25 mouse cellular contexts compared by ENCODE assay signal in genomic region chr12:84546577-84547085, GRCm38 (mm10). TPM values are rescaled to one million over a fixed set of nuclear protein-coding genes. Genes with fewer than 3 reads are reported as not detected.
A peak's percentile ranks its signal among the peaks of the same experiment; 100 is the strongest.
DNase-seq lines count a peak whose midpoint lies in the region; ATAC-seq and TF ChIP-seq lines count a peak whose summit lies in the region.
"Had no signal": no experiment of that assay in that cellular context is flagged by ENCODE, and none has a peak within 500 bp of the region (broad histone marks: within the 10 kb centered on the region; RNA-seq: fewer than 3 reads in every experiment).

No protein-coding gene starts in this region.

- H3K9me3 ChIP-seq in forebrain, embryonic 12.5 days: no peaks in the 10 kb centered on the region
- no peaks in the 10 kb centered on the region for H3K9me3 ChIP-seq in forebrain, postnatal 0 days (ENCODE audit: low read length)
- H3K9me3 ChIP-seq in hindbrain, embryonic 13.5 days: no peaks in the 10 kb centered on the region
- H3K9me3 ChIP-seq in hindbrain, embryonic 16.5 days (ENCODE audit: control insufficient read depth, low read length): no peaks in the 10 kb centered on the region
- H3K9me3 ChIP-seq in midbrain, embryonic 12.5 days: no peaks in the 10 kb centered on the region
- no peaks in the 10 kb centered on the region for H3K9me3 ChIP-seq in midbrain, embryonic 15.5 days
- H3K9me3 ChIP-seq: heart, embryonic 15.5 days; limb, embryonic 15.5 days; liver, embryonic 13.5 days; stomach, embryonic 15.5 days had no signal

- H3K27me3 ChIP-seq in forebrain, embryonic 12.5 days: peaks cover 12% of the 10 kb centered on the region; the same call in 1 of the 2 replicates
- H3K27me3 ChIP-seq in forebrain, postnatal 0 days (ENCODE audit: insufficient read depth, low read length): no peaks in the 10 kb centered on the region
- peaks cover 61% of the 10 kb centered on the region for H3K27me3 ChIP-seq in hindbrain, embryonic 13.5 days
- H3K27me3 ChIP-seq in hindbrain, embryonic 16.5 days (replicated peaks; ENCODE audit: control insufficient read depth, insufficient read depth, low read length): no peaks in the 10 kb centered on the region; the same call in 1 of the 2 replicates
- H3K27me3 ChIP-seq in midbrain, embryonic 12.5 days: peaks cover 22% of the 10 kb centered on the region
- H3K27me3 ChIP-seq in midbrain, embryonic 15.5 days (replicated peaks): no peaks in the 10 kb centered on the region; the same call in 1 of the 2 replicates
- H3K27me3 ChIP-seq: limb, embryonic 15.5 days; stomach, embryonic 15.5 days had no signal

- no peak overlapping the region for H3K4me2 ChIP-seq in forebrain, embryonic 12.5 days
- no peak overlapping the region for H3K4me2 ChIP-seq in forebrain, postnatal 0 days (ENCODE audit: low read depth)
- H3K4me2 ChIP-seq in hindbrain, embryonic 13.5 days: no peak overlapping the region
- H3K4me2 ChIP-seq in hindbrain, embryonic 16.5 days (ENCODE audit: low read length): no peak overlapping the region
- H3K4me2 ChIP-seq in midbrain, embryonic 12.5 days (replicated peaks): no peak overlapping the region
- no peak overlapping the region for H3K4me2 ChIP-seq in midbrain, embryonic 15.5 days
- H3K4me2 ChIP-seq: heart, embryonic 15.5 days; limb, embryonic 15.5 days; liver, embryonic 13.5 days; stomach, embryonic 15.5 days had no signal

- H3K4me1 ChIP-seq in forebrain, embryonic 12.5 days: peaks cover 12% of the 10 kb centered on the region
- H3K4me1 ChIP-seq in forebrain, postnatal 0 days (ENCODE audit: insufficient read depth): no peaks in the 10 kb centered on the region
- H3K4me1 ChIP-seq in hindbrain, embryonic 13.5 days (replicated peaks): peaks cover 11% of the 10 kb centered on the region
- H3K4me1 ChIP-seq in hindbrain, embryonic 16.5 days (ENCODE audit: control insufficient read depth, insufficient read depth, low read depth, low read length): no peaks in the 10 kb centered on the region
- peaks cover 18% of the 10 kb centered on the region for H3K4me1 ChIP-seq in midbrain, embryonic 12.5 days
- H3K4me1 ChIP-seq in midbrain, embryonic 15.5 days: no peaks in the 10 kb centered on the region
- H3K4me1 ChIP-seq: heart, embryonic 15.5 days; limb, embryonic 15.5 days; liver, embryonic 13.5 days; stomach, embryonic 15.5 days had no signal

- TF ChIP-seq CTCF in forebrain, postnatal 0 days (IDR thresholded peaks at IDR 0.05; ENCODE audit: low read depth): no peak

- H3K27ac ChIP-seq in forebrain, embryonic 12.5 days: no peak overlapping the region
- H3K27ac ChIP-seq in forebrain, postnatal 0 days (ENCODE audit: low read depth, low read length): no peak overlapping the region
- H3K27ac ChIP-seq in hindbrain, embryonic 13.5 days: no peak overlapping the region
- no peak overlapping the region for H3K27ac ChIP-seq in hindbrain, embryonic 16.5 days (ENCODE audit: low read depth, low read length)
- no peak overlapping the region for H3K27ac ChIP-seq in midbrain, embryonic 12.5 days (replicated peaks)
- no peak overlapping the region for H3K27ac ChIP-seq in midbrain, embryonic 15.5 days
- H3K27ac ChIP-seq: heart, embryonic 15.5 days; left cerebral cortex, adult 2 months; limb, embryonic 15.5 days; liver, embryonic 13.5 days; macrophage; stomach, embryonic 15.5 days had no signal

- ATAC-seq in forebrain, embryonic 12.5 days (ENCODE audit: low FRiP score): 0 out of 2 replicates have a peak, but pooled peaks have one; percentile 33
- ATAC-seq in forebrain, postnatal 0 days: no peak
- ATAC-seq in hindbrain, embryonic 13.5 days (ENCODE audit: low FRiP score): peak; percentile 22; the same call in 1 of the 2 replicates
- ATAC-seq in hindbrain, embryonic 16.5 days: no peak
- 0 out of 2 replicates have a peak, but pooled peaks have one; percentile 23 for ATAC-seq in midbrain, embryonic 12.5 days (ENCODE audit: low FRiP score, low read depth)
- no peak for ATAC-seq in midbrain, embryonic 15.5 days (replicated peaks)

- no peak overlapping the region for H3K4me3 ChIP-seq in forebrain, embryonic 12.5 days (replicated peaks)
- H3K4me3 ChIP-seq in forebrain, postnatal 0 days (ENCODE audit: low read depth, low read length): no peak overlapping the region
- no peak overlapping the region for H3K4me3 ChIP-seq in hindbrain, embryonic 13.5 days
- H3K4me3 ChIP-seq in hindbrain, embryonic 16.5 days (ENCODE audit: low read length): no peak overlapping the region
- no peak overlapping the region for H3K4me3 ChIP-seq in midbrain, embryonic 12.5 days
- H3K4me3 ChIP-seq in midbrain, embryonic 15.5 days: no peak overlapping the region
- H3K4me3 ChIP-seq: heart, embryonic 15.5 days; left cerebral cortex, adult 2 months; limb, embryonic 15.5 days; liver, embryonic 13.5 days; myocyte; stomach, embryonic 15.5 days had no signal

- no peaks in the 10 kb centered on the region for H3K36me3 ChIP-seq in forebrain, embryonic 12.5 days (replicated peaks)
- H3K36me3 ChIP-seq in forebrain, postnatal 0 days (ENCODE audit: insufficient read depth): no peaks in the 10 kb centered on the region
- no peaks in the 10 kb centered on the region for H3K36me3 ChIP-seq in hindbrain, embryonic 13.5 days
- no peaks in the 10 kb centered on the region for H3K36me3 ChIP-seq in hindbrain, embryonic 16.5 days (ENCODE audit: control insufficient read depth, insufficient read depth, low read length)
- no peaks in the 10 kb centered on the region for H3K36me3 ChIP-seq in midbrain, embryonic 12.5 days
- no peaks in the 10 kb centered on the region for H3K36me3 ChIP-seq in midbrain, embryonic 15.5 days (replicated peaks)
- H3K36me3 ChIP-seq: heart, embryonic 15.5 days; limb, embryonic 15.5 days; liver, embryonic 13.5 days; stomach, embryonic 15.5 days had no signal

- no peak for DNase-seq in forebrain, postnatal 0 days
- peak; percentile 52 for DNase-seq in retina, embryonic 14.5 days (ENCODE audit: low spot score)
- no peak for DNase-seq in heart, adult 9 months (ENCODE audit: low spot score in 2 of 2)

- no peak overlapping the region for H3K9ac ChIP-seq in forebrain, embryonic 12.5 days
- no peak overlapping the region for H3K9ac ChIP-seq in forebrain, postnatal 0 days
- no peak overlapping the region for H3K9ac ChIP-seq in hindbrain, embryonic 13.5 days
- no peak overlapping the region for H3K9ac ChIP-seq in hindbrain, embryonic 16.5 days (ENCODE audit: low read depth, low read length)
- H3K9ac ChIP-seq in midbrain, embryonic 12.5 days (replicated peaks): no peak overlapping the region
- H3K9ac ChIP-seq in midbrain, embryonic 15.5 days: no peak overlapping the region
- H3K9ac ChIP-seq: heart, embryonic 15.5 days; limb, embryonic 15.5 days; liver, embryonic 13.5 days; stomach, embryonic 15.5 days had no signal

- 62% methylated on average over 2 of the region's 2 CpGs for WGBS in forebrain, embryonic 12.5 days
- WGBS in forebrain, postnatal 0 days: 52% methylated on average over 2 of the region's 2 CpGs
- WGBS in hindbrain, embryonic 13.5 days: 31% methylated on average over 2 of the region's 2 CpGs
- 64% methylated on average over 2 of the region's 2 CpGs for WGBS in hindbrain, embryonic 16.5 days
- WGBS in midbrain, embryonic 12.5 days: 53% methylated on average over 2 of the region's 2 CpGs
- 57% methylated on average over 2 of the region's 2 CpGs for WGBS in midbrain, embryonic 15.5 days

RNA-seq across cellular contexts. Expression of gene Vsx2, which starts 22.9 kb away (rescaled TPM):
- 0.08 and 0.37 TPM in 2 replicates for polyA plus RNA-seq in forebrain, embryonic 12.5 days (2016; fragmentation: Nextera tagmentation; extraction: Ambion mirVana)
- 0.46 and 0.67 TPM in 2 replicates for total RNA-seq in forebrain, postnatal 0 days (2014; rRNA removed)
- 0.05 and 0.10 TPM in 2 replicates for polyA plus RNA-seq in forebrain, postnatal 0 days (2015; fragmentation: Nextera tagmentation; extraction: Ambion mirVana)
- 5.4 and 10.1 TPM in 2 replicates for polyA plus RNA-seq in hindbrain, embryonic 13.5 days (2015; fragmentation: Nextera tagmentation; extraction: Ambion mirVana)
- polyA plus RNA-seq in hindbrain, embryonic 16.5 days (2015; fragmentation: Nextera tagmentation; extraction: Ambion mirVana): 3.0 and 3.7 TPM in 2 replicates
- 0.84 and 0.92 TPM in 2 replicates for polyA plus RNA-seq in midbrain, embryonic 12.5 days (2016; fragmentation: Nextera tagmentation; extraction: Ambion mirVana)
- 1.5 and 1.7 TPM in 2 replicates for polyA plus RNA-seq in midbrain, embryonic 15.5 days (2015; fragmentation: Nextera tagmentation; extraction: Ambion mirVana)
- total RNA-seq: adrenal gland, adult 18-20 months; adrenal gland, postnatal 36 days; gastrocnemius, adult 18-20 months; gastrocnemius, postnatal 4 days; heart, adult 8-10 months; heart, postnatal 25 days; megakaryocyte-erythroid progenitor cell, adult 5-6 weeks had no signal
- polyA plus RNA-seq: CD4-positive, CD25-positive, alpha-beta regulatory T cell, adult 4 months; heart, embryonic 15.5 days; intestine, postnatal 0 days; kidney, embryonic 14.5 days; liver, embryonic 13.5 days; macrophage; myocyte; stomach, embryonic 15.5 days had no signal

Comparison
In these comparisons a context has a peak if more than half of its experiments do, and no peak if none do; other contexts are left out.
1. ATAC-seq: peak in forebrain, embryonic 12.5 days (single experiment), hindbrain, embryonic 13.5 days (single experiment) and midbrain, embryonic 12.5 days (single experiment); none in forebrain, postnatal 0 days (single experiment), hindbrain, embryonic 16.5 days (single experiment) and midbrain, embryonic 15.5 days (single experiment).